18 mouse cellular contexts compared by ENCODE assay signal in genomic region chr2:57255836-57256235, GRCm38 (mm10). TPM values are rescaled to one million over a fixed set of nuclear protein-coding genes. Genes with fewer than 3 reads are reported as not detected.
DNase-seq lines count a peak whose midpoint lies in the region; ATAC-seq lines count a peak whose summit lies in the region.
"Had no signal": no experiment of that assay in that cellular context is flagged by ENCODE, and none has a peak within 500 bp of the region (broad histone marks: within the 10 kb centered on the region; RNA-seq: fewer than 3 reads in every experiment).

No protein-coding gene starts in this region.

- no peak overlapping the region for H3K4me3 ChIP-seq in heart, embryonic 11.5 days (ENCODE audit: low read depth, low read length)
- no peak overlapping the region for H3K4me3 ChIP-seq in midbrain, embryonic 11.5 days (ENCODE audit: low read depth, low read length)
- no peak overlapping the region for H3K4me3 ChIP-seq in midbrain, embryonic 10.5 days
- H3K4me3 ChIP-seq: hindbrain, embryonic 13.5 days; neural tube, embryonic 13.5 days had no signal

- H3K36me3 ChIP-seq in heart, embryonic 11.5 days (ENCODE audit: control insufficient read depth, insufficient read depth, low read length) = no peaks in the 10 kb centered on the region
- H3K36me3 ChIP-seq in midbrain, embryonic 11.5 days (ENCODE audit: control insufficient read depth, insufficient read depth, low read length) = no peaks in the 10 kb centered on the region
- H3K36me3 ChIP-seq in midbrain, embryonic 10.5 days = no peaks in the 10 kb centered on the region
- H3K36me3 ChIP-seq: hindbrain, embryonic 13.5 days; neural tube, embryonic 13.5 days had no signal

- H3K9ac ChIP-seq in heart, embryonic 11.5 days (ENCODE audit: low read depth, low read length) = no peak overlapping the region
- no peak overlapping the region for H3K9ac ChIP-seq in midbrain, embryonic 11.5 days (ENCODE audit: low read length)
- H3K9ac ChIP-seq: forebrain, postnatal 0 days; hindbrain, embryonic 13.5 days; lung, embryonic 14.5 days; neural tube, embryonic 13.5 days had no signal

- no peaks in the 10 kb centered on the region for H3K27me3 ChIP-seq in heart, embryonic 11.5 days (ENCODE audit: control insufficient read depth, insufficient read depth, low read length)
- no peaks in the 10 kb centered on the region; the same call in 1 of the 2 replicates for H3K27me3 ChIP-seq in midbrain, embryonic 11.5 days (ENCODE audit: control insufficient read depth, insufficient read depth, low read length)
- H3K27me3 ChIP-seq in midbrain, embryonic 10.5 days (ENCODE audit: low read depth, poor library complexity, severe bottlenecking) = no peaks in the 10 kb centered on the region
- H3K27me3 ChIP-seq: hindbrain, embryonic 13.5 days; neural tube, embryonic 13.5 days had no signal

- DNase-seq in heart, postnatal 36 days = no peak
- peak; percentile 81 for DNase-seq in midbrain, embryonic 11.5 days (ENCODE audit: low spot score, missing footprints)
- no peak for DNase-seq in midbrain, embryonic 10.5 days (ENCODE audit: low spot score)
- peak; percentile 78 for DNase-seq in cerebellum, adult 9-10 months
- peak; percentile 40 for DNase-seq in retina, postnatal 1 day
- DNase-seq in neural tube, embryonic 10.5 days (ENCODE audit: extremely low spot score, low spot score) = no peak
- DNase-seq in adrenal gland, adult 8-10 months = no peak
- DNase-seq: B cell, adult 2 months; embryo, embryonic 11 days; forebrain, postnatal 0 days; kidney, postnatal 36 days; lung, embryonic 14.5 days; midbrain, embryonic 14.5 days had no signal

- no peaks in the 10 kb centered on the region for H3K9me3 ChIP-seq in heart, embryonic 11.5 days (replicated peaks; ENCODE audit: control insufficient read depth, low read length)
- no peaks in the 10 kb centered on the region for H3K9me3 ChIP-seq in midbrain, embryonic 11.5 days (ENCODE audit: control insufficient read depth, low read length)
- no peaks in the 10 kb centered on the region for H3K9me3 ChIP-seq in midbrain, embryonic 10.5 days (replicated peaks)
- H3K9me3 ChIP-seq: G1E; hindbrain, embryonic 13.5 days; neural tube, embryonic 13.5 days had no signal

- ATAC-seq in heart, embryonic 11.5 days (replicated peaks; ENCODE audit: insufficient number of reproducible peaks, low FRiP score, low TSS enrichment) = no peak
- ATAC-seq in midbrain, embryonic 11.5 days (ENCODE audit: low FRiP score) = no peak
- ATAC-seq: forebrain, postnatal 0 days had no signal

- peak overlapping the region; percentile 14; the same call in 1 of the 2 replicates for H3K4me2 ChIP-seq in heart, embryonic 11.5 days
- H3K4me2 ChIP-seq in midbrain, embryonic 11.5 days = no peak overlapping the region
- H3K4me2 ChIP-seq: hindbrain, embryonic 13.5 days; lung, embryonic 14.5 days; neural tube, embryonic 13.5 days had no signal

- peaks cover 17% of the 10 kb centered on the region for H3K4me1 ChIP-seq in heart, embryonic 11.5 days (ENCODE audit: control insufficient read depth, insufficient read depth, low read length)
- H3K4me1 ChIP-seq in midbrain, embryonic 11.5 days (ENCODE audit: control insufficient read depth, insufficient read depth, low read length) = peaks cover 4% of the 10 kb centered on the region; the same call in 1 of the 2 replicates
- peaks cover 29% of the 10 kb centered on the region for H3K4me1 ChIP-seq in midbrain, embryonic 10.5 days

- H3K27ac ChIP-seq in heart, embryonic 11.5 days (ENCODE audit: low read depth, low read length) = peak overlapping the region; percentile 54
- no peak overlapping the region for H3K27ac ChIP-seq in midbrain, embryonic 11.5 days (ENCODE audit: low read depth, low read length)
- H3K27ac ChIP-seq in midbrain, embryonic 10.5 days (replicated peaks) = no peak overlapping the region
- H3K27ac ChIP-seq: hindbrain, embryonic 13.5 days; macrophage; neural tube, embryonic 13.5 days had no signal

- intact Hi-C loops in heart, postnatal 36 days (cut with DNase I) = no loop called here

- WGBS in heart, embryonic 11.5 days (ENCODE audit: insufficient replicate concordance) = 62% methylated on average over 3 of the region's 3 CpGs
- 58% methylated on average over 3 of the region's 3 CpGs for WGBS in midbrain, embryonic 11.5 days
- WGBS in midbrain, embryonic 10.5 days = 59% methylated on average over 3 of the region's 3 CpGs

RNA-seq across cellular contexts. Expression of gene Gpd2, which starts 18.4 kb away (rescaled TPM):
- 16.9 and 17.3 TPM in 2 replicates for polyA plus RNA-seq in heart, embryonic 11.5 days (2014; fragmentation: Nextera tagmentation; extraction: Ambion mirVana)
- 10 to 100 TPM; 15.4 to 17.5 TPM for total RNA-seq in heart, postnatal 36 days (2021)
- polyA plus RNA-seq in midbrain, embryonic 11.5 days (2014; fragmentation: Nextera tagmentation; extraction: Ambion mirVana) = 14.6 and 15.8 TPM in 2 replicates
- polyA plus RNA-seq in midbrain, embryonic 10.5 days (2016; fragmentation: Nextera tagmentation; extraction: Ambion mirVana) = 21.4 and 24.4 TPM in 2 replicates
- total RNA-seq in adrenal gland, adult 8-10 months (2022) = 10 to 100 TPM; 25.5 to 71.3 (median 53.2) TPM

Comparison
In these comparisons a context has a peak if more than half of its experiments do, and no peak if none do; other contexts are left out.
1. DNase-seq: peak in midbrain, embryonic 11.5 days (single experiment), cerebellum, adult 9-10 months (single experiment) and retina, postnatal 1 day (single experiment); none in heart, postnatal 36 days (0 of 2), midbrain, embryonic 10.5 days (single experiment), neural tube, embryonic 10.5 days (single experiment) and adrenal gland, adult 8-10 months (single experiment).